Mouse (Mus musculus) kidney, adult 2 months (tissue): Measurements from ENCODE around the gene Tubgcp2. TPM values are rescaled to one million over a fixed set of nuclear protein-coding genes. Genes with fewer than 3 reads are reported as not detected.

Experiments used
- DNase-seq: peaks from one replicate; pipeline ENCODE4 v3.0.0; 2021
- H3K27ac ChIP-seq: fragments of 200-500 bp; 2 replicates; pipeline ENCODE4 v1.5.1; 2012; ENCODE audit warnings: low read depth, low read length, control low read depth, inconsistent platforms; ENCODE audit not compliant: insufficient read depth
- H3K27me3 ChIP-seq: fragments of 200-500 bp; replicated peaks from 2 replicates; pipeline ENCODE4 v1.6.1; 2012; ENCODE audit warnings: mild to moderate bottlenecking, moderate library complexity, low read length, inconsistent platforms; ENCODE audit not compliant: control insufficient read depth, insufficient read depth
- H3K36me3 ChIP-seq: fragments of 200-500 bp; 2 replicates; pipeline ENCODE4 v1.6.1; 2012; ENCODE audit warnings: mild to moderate bottlenecking, moderate library complexity, low read length, inconsistent platforms; ENCODE audit not compliant: control insufficient read depth, insufficient read depth
- H3K4me1 ChIP-seq: fragments of 200-500 bp; 2 replicates; pipeline ENCODE4 v1.6.1; 2011; ENCODE audit warnings: low read length; ENCODE audit not compliant: control insufficient read depth, insufficient read depth
- H3K4me3 ChIP-seq: fragments of 200-500 bp; 2 replicates; pipeline ENCODE4 v1.5.1; 2011; ENCODE audit warnings: mild to moderate bottlenecking, low read depth, low read length, control low read depth; ENCODE audit not compliant: insufficient read depth
- CTCF ChIP-seq: fragments of 200-500 bp; conservative IDR thresholded peaks from 2 replicates; pipeline ENCODE4 v1.5.1; 2011; ENCODE audit warnings: low read depth, mild to moderate bottlenecking, control low read depth, low read length, moderate library complexity, mixed read lengths; ENCODE audit not compliant: insufficient read depth, insufficient read length
- POLR2A ChIP-seq: fragments of 200-500 bp; IDR thresholded peaks from one replicate; pipeline ENCODE4 v1.6.1; 2011; ENCODE audit warnings: low read depth, low read length, control low read depth
- WGBS: fragments of 180-500 bp; shearing (Covaris S2); methylation state at CpG from one replicate; pipeline ENCODE4 v1.1.7; 2018; 5-methylcytosine and 5-hydroxymethylcytosine counted together
- polyA plus RNA-seq: library from polyadenylated mRNA; depleted of rRNA; stranded (reverse); fragments of >200 nt; gene quantifications from 2 replicates; pipeline ENCODE4 v1.2.3, GENCODE M21; 2012

Gene Tubgcp2
- polyA plus RNA-seq, 1 experiment: 20.0 TPM

DNA sequence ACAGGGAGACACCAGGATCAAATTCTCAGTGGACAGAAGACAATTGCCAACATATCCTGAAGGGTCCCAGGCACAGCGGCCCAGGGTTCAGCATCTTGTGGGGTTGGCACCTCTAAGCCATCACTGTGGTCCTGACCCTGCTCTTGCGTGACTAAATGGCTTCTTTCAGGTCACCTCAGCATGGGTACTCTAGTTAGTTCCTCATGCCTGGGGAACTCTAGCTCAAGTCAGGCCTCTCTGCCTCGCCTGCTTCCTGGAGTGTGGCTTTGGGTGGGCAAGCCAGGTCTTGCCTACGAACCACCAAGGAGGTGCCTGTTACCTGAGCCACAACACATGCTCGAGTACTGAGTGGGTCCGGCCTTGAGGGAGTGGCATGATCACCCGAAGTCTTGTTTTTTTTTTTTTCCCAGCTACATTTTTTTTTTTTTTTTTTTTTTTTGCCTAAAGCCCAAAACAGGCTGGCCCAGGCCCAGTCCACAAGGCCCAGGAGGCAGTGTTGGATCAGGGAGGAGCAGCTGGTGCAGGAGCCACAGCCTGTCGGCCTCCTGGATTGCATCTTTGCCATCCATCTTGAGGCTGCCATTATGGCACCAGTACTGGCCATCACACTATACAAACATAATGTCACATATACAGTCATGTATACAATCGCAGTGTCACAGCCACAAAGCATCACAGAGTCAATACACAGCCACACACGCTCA is 66.1 kb downstream of the Tubgcp2 start:
- DNase-seq: no peak
- 77% methylated on average over 10 of the region's 10 CpGs for WGBS
- no peak overlapping the region for H3K4me3 ChIP-seq
- H3K4me1 ChIP-seq: no peaks in the 10 kb centered on the region
- no peak overlapping the region for H3K27ac ChIP-seq
- no peaks in the 10 kb centered on the region for H3K27me3 ChIP-seq
- no peaks in the 10 kb centered on the region for H3K36me3 ChIP-seq
- TF ChIP-seq CTCF (no peak), POLR2A (no peak)

DNA sequence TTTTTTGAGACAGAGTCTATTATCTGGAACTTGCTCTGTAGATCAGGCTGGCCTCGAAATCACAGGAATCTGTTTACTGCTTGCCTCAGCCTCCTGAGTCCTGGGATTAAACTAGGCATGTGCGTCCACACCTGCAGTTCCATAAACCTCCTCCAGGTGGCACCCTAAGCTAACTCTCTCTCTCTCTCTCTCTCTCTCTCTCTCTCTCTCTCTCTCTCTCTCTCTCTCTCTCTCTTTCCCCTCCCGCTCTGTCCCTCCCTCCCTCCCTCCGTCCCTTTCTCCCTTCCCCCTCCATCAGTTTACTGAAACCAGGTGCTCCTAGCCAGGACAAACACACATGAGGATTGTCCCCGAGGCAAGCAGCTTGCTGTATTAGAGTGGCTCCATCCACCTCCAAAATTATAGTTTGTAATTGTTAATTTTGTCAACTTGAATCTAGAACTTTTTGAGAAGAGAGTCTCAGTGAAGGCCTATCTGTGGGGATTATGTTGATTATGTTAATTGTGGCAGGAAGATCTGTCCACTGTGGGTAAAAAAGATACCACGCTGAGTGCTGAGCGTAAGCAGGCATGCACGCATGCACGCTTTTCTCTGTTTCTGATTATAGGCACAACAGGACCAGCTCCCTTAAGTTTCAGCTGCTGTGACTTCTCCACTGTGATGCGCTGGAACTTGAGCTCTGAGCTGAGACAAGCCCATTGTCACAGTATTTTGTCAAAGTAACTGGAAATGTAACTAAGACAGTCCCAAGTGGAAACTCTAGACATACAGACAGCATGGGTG is 66.9 kb downstream of the Tubgcp2 start:
- TF ChIP-seq POLR2A (no peak), CTCF (peak; percentile 81)
- Histone ChIP-seq H3K27ac (no peak overlapping the region), H3K27me3 (no peaks in the 10 kb centered on the region), H3K36me3 (no peaks in the 10 kb centered on the region), H3K4me1 (no peaks in the 10 kb centered on the region), H3K4me3 (no peak overlapping the region)
- peak; percentile 79 for DNase-seq
- WGBS: 46% methylated on average over 9 of the region's 10 CpGs

DNA sequence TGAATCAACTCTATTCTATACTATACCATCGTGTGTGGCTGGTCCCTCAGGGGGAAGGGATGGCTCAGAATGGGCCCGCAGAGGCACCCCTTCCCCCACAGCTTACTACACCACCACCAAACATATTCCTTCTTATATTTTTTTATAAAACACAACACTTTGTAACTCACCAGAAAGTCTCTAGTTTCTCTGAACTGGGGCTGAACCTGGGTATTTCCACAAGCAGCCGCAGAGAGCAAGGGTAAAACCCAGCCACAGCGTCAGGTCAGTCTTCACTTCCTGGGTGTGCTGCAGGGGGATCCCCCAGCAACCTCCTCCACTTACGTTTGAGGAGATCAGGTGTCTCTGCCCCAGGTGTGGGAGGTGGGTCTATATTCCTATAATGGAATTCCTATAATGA is 68.0 kb downstream of the Tubgcp2 start:
- Histone ChIP-seq H3K4me1 (no peaks in the 10 kb centered on the region), H3K27ac (no peak overlapping the region), H3K27me3 (no peaks in the 10 kb centered on the region), H3K36me3 (no peaks in the 10 kb centered on the region), H3K4me3 (no peak overlapping the region)
- 44% methylated on average over 5 of the region's 5 CpGs for WGBS
- TF ChIP-seq CTCF (no peak), POLR2A (no peak)
- no peak for DNase-seq

DNA sequence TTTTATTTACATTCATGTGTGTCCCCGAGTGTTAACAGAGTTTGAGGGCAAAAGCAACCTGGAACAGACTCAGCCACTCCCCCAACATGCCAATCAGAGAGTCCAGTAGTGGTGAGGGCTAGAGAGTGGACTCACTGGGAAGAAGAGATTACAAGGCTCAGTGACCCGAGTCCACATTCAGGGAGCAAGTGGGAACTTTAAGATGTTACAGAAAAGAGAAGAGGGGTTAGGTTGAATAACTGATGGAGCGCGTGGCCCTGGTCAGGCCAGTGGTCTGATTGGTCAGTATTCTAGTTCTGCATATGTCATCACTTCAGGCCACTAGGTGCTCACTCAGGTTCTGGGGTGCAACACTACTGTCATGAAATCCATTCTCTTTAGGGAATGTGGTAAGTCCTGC is 69.3 kb downstream of the Tubgcp2 start:
- no peaks in the 10 kb centered on the region for H3K27me3 ChIP-seq
- H3K4me3 ChIP-seq: no peak overlapping the region
- TF ChIP-seq CTCF (no peak), POLR2A (no peak)
- WGBS: 37% methylated on average over 4 of the region's 4 CpGs
- DNase-seq: no peak
- H3K27ac ChIP-seq: no peak overlapping the region
- H3K4me1 ChIP-seq: no peaks in the 10 kb centered on the region
- no peaks in the 10 kb centered on the region for H3K36me3 ChIP-seq

DNA sequence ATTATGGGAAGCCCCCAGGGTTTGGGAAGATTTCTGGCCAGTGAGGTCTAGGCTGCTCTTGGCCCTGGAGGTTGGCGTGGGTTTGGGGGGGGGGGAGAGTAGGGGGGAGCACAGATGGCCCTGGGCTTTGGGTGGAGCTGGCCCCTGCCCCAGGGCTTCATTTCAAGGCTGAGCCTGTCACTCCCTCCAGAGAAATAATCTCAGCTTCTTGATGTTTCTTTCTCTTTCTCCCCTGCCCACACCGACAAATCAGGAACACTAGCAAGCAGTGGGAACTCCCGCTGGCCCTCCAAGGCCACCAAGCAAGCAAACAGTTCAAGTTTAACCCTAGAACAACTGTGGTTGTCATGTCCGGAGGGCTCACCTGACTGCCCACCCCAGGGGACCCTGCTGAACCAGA is 72.7 kb downstream of the Tubgcp2 start:
- Histone ChIP-seq H3K4me3 (no peak overlapping the region), H3K27ac (no peak overlapping the region), H3K27me3 (no peaks in the 10 kb centered on the region), H3K36me3 (no peaks in the 10 kb centered on the region), H3K4me1 (no peaks in the 10 kb centered on the region)
- DNase-seq: no peak
- no peak for TF ChIP-seq CTCF
- no peak for TF ChIP-seq POLR2A
- 49% methylated on average over 4 of the region's 4 CpGs for WGBS

DNA sequence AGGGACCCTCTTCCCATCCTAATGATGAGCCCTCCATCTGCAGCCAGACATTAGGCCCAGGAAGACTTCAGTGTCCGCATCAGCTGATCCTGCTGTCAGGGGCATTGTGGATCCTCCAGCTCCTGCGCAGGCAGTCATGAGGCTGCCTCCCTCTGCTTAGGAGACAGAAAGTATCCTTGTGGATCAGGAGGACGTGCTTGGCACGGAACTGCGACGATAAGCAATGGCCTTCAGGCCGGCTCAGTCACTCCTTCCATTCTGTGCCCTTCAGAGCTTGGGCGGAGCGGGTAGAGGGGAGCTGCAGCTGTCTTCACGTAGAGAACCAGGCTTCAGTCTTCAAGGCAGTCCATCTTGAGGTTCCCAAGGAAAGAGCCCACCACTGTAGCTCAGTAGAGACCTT is 75.3 kb downstream of the Tubgcp2 start:
- Histone ChIP-seq H3K27ac (no peak overlapping the region), H3K36me3 (no peaks in the 10 kb centered on the region), H3K4me1 (no peaks in the 10 kb centered on the region), H3K27me3 (no peaks in the 10 kb centered on the region), H3K4me3 (no peak overlapping the region)
- WGBS: 88% methylated on average over 10 of the region's 10 CpGs
- no peak for TF ChIP-seq POLR2A
- no peak for TF ChIP-seq CTCF
- DNase-seq: no peak

DNA sequence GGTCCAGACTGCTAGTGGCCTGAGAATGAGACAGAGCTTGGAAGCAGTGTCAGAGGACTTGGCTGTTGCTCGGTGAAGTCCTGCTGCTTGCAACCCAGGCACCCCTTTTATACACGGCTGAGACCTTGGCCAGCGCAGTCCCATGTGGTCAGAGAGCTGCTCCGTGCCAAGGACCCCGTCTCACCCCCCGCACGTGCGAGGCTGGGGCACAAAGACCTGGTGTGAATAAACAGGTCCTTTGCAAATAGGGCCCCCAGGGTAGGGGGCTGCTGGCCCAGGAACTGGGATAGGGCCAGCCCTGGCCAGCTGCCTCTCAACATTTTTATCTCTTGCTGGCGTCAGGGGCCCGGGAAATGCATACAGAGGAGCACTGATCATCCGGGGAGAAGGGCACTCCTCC is 78.5 kb downstream of the Tubgcp2 start:
- Histone ChIP-seq H3K4me3 (no peak overlapping the region), H3K36me3 (no peaks in the 10 kb centered on the region), H3K27ac (no peak overlapping the region), H3K27me3 (no peaks in the 10 kb centered on the region), H3K4me1 (no peaks in the 10 kb centered on the region)
- 46% methylated on average over 11 of the region's 11 CpGs for WGBS
- DNase-seq: no peak
- TF ChIP-seq CTCF (no peak), POLR2A (no peak)
